Mouse (Mus musculus) stomach, embryonic 14.5 days (tissue): Measurements from ENCODE around the gene Cacna1d. TPM values are rescaled to one million over a fixed set of nuclear protein-coding genes. Genes with fewer than 3 reads are reported as not detected.

Experiments used
- ATAC-seq: fragments of 200-750 bp; cut with Nextera tagmentation; 2 replicates; pipeline ENCODE4 v1.8.0; 2017; ENCODE audit warnings: low read depth, moderate TSS enrichment; ENCODE audit not compliant: insufficient number of reproducible peaks, insufficient read depth, low FRiP score
- H3K27ac ChIP-seq: fragments of 300-500 bp; sonication (generic); 2 replicates; pipeline ENCODE4 v1.5.1; 2014; ENCODE audit warnings: mild to moderate bottlenecking, low read length, moderate library complexity, mixed read lengths
- H3K27me3 ChIP-seq: fragments of 300-500 bp; sonication (generic); 2 replicates; pipeline ENCODE4 v1.6.1; 2014; ENCODE audit warnings: low read length, control low read depth, mixed read lengths; ENCODE audit not compliant: control insufficient read depth, insufficient read depth
- H3K36me3 ChIP-seq: fragments of 300-500 bp; sonication (generic); 2 replicates; pipeline ENCODE4 v1.6.1; 2014; ENCODE audit warnings: mild to moderate bottlenecking, control low read depth, low read length, moderate library complexity, mixed read lengths; ENCODE audit not compliant: control insufficient read depth, insufficient read depth
- H3K4me1 ChIP-seq: fragments of 300-500 bp; sonication (generic); 2 replicates; pipeline ENCODE4 v1.6.1; 2014; ENCODE audit warnings: low read length, control low read depth, mixed read lengths; ENCODE audit not compliant: control insufficient read depth, insufficient read depth
- H3K4me2 ChIP-seq: fragments of 300-500 bp; sonication (generic); replicated peaks from 2 replicates; pipeline ENCODE4 v1.6.1; 2014; ENCODE audit warnings: low read depth, low read length, control low read depth
- H3K4me3 ChIP-seq: fragments of 300-500 bp; sonication (generic); 2 replicates; pipeline ENCODE4 v1.5.1; 2014; ENCODE audit warnings: low read depth, low read length, control low read depth
- H3K9ac ChIP-seq: fragments of 300-500 bp; sonication (generic); replicated peaks from 2 replicates; pipeline ENCODE4 v1.6.1; 2014; ENCODE audit warnings: low read depth, mild to moderate bottlenecking, control low read depth, low read length, moderate library complexity, mixed read lengths
- H3K9me3 ChIP-seq: fragments of 300-500 bp; sonication (generic); 2 replicates; pipeline ENCODE4 v1.6.1; 2016; ENCODE audit warnings: low read depth, low read length, control low read depth; ENCODE audit not compliant: control insufficient read depth
- WGBS: fragments of 180-500 bp; shearing (Covaris S2); extraction: QIAGEN DNeasy Blood & Tissue Kit; methylation state at CpG from one replicate; pipeline ENCODE4 v1.1.7; 2014; 5-methylcytosine and 5-hydroxymethylcytosine counted together
- polyA plus RNA-seq: library from polyadenylated mRNA; unstranded; fragments of >200 nt; fragmentation: Nextera tagmentation; extraction: Ambion mirVana; gene quantifications from 2 replicates; pipeline ENCODE4 v1.2.1, GENCODE M21; 2014

Gene Cacna1d
- polyA plus RNA-seq, 1 experiment from 2014 or later = 15.3 TPM

GRCm38 (mm10) chr14:30045239-30045638 lies 446.0 kb downstream of the Cacna1d start:
- Histone ChIP-seq H3K9me3 (no peaks in the 10 kb centered on the region), H3K27me3 (no peaks in the 10 kb centered on the region), H3K4me1 (no peaks in the 10 kb centered on the region), H3K27ac (no peak overlapping the region), H3K4me2 (no peak overlapping the region), H3K36me3 (peaks cover 5% of the 10 kb centered on the region; the same call in 1 of the 2 replicates), H3K9ac (no peak overlapping the region), H3K4me3 (no peak overlapping the region)
- WGBS = 73% methylated on average over 10 of the region's 10 CpGs
- ATAC-seq = no peak

- no peak overlapping the region for H3K9ac ChIP-seq
- H3K4me1 ChIP-seq = no peaks in the 10 kb centered on the region
- no peak for ATAC-seq
- H3K27ac ChIP-seq = no peak overlapping the region
- no peaks in the 10 kb centered on the region for H3K27me3 ChIP-seq
- H3K36me3 ChIP-seq = peaks cover 5% of the 10 kb centered on the region; the same call in 1 of the 2 replicates
- no peak overlapping the region for H3K4me3 ChIP-seq
- 87% methylated on average over 7 of the region's 7 CpGs for WGBS
- no peaks in the 10 kb centered on the region for H3K9me3 ChIP-seq
- H3K4me2 ChIP-seq = no peak overlapping the region
Observed at GRCm38 (mm10) chr14:30043356-30043940, 447.8 kb downstream of the Cacna1d start.

DNA sequence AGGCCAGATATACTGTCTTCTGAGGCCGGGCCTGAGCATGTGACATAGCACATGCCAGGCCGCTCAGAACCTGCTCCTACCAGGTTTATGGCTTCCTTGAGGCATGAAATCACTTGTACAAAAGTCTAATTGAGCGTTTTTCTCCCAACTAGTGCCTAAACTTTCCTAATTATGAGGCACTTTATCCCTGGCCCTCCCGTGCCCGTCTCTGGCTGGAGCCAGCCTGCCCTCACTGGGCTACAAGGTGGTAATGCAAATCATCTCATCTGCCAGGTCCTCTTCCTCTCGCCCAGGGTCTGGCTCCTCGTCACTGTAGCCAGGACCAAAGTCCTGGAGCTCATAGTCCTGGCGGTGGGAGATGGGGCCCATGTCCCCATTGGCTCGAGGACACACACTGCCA lies 449.4 kb downstream of the Cacna1d start:
- Histone ChIP-seq H3K36me3 (peaks cover 5% of the 10 kb centered on the region; the same call in 1 of the 2 replicates), H3K4me2 (no peak overlapping the region), H3K9ac (no peak overlapping the region), H3K27ac (no peak overlapping the region), H3K27me3 (no peaks in the 10 kb centered on the region), H3K4me1 (no peaks in the 10 kb centered on the region), H3K4me3 (no peak overlapping the region), H3K9me3 (no peaks in the 10 kb centered on the region)
- WGBS = 85% methylated on average over 9 of the region's 9 CpGs
- ATAC-seq = no peak

DNA sequence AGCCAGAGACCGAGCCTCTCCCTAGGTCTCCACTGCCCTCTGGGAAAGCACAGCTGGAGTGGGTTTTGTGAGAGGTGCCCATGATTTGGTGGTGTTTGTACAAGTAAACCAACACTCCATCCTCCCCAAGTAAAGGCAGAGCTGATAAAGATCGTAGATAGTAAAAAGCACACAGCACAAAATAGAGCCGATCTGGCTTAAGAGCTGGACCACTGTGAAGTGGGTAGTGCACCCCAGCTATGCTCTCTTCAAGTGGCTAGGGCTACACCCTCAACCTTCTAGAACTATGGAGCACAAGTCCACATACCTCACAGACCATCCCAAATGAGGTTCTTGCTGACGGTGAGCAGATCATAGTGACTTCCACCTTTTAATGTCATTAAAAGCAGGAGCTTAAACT lies 451.8 kb downstream of the Cacna1d start:
- H3K4me2 ChIP-seq = no peak overlapping the region
- 60% methylated on average over 4 of the region's 4 CpGs for WGBS
- H3K27ac ChIP-seq = no peak overlapping the region
- ATAC-seq = no peak
- no peak overlapping the region for H3K9ac ChIP-seq
- H3K36me3 ChIP-seq = peaks cover 5% of the 10 kb centered on the region; the same call in 1 of the 2 replicates
- no peaks in the 10 kb centered on the region for H3K4me1 ChIP-seq
- H3K4me3 ChIP-seq = no peak overlapping the region
- H3K27me3 ChIP-seq = no peaks in the 10 kb centered on the region
- H3K9me3 ChIP-seq = no peaks in the 10 kb centered on the region

GRCm38 (mm10) chr14:30038431-30038830 lies 452.8 kb downstream of the Cacna1d start:
- Histone ChIP-seq H3K9me3 (no peaks in the 10 kb centered on the region), H3K27ac (no peak overlapping the region), H3K36me3 (peaks cover 5% of the 10 kb centered on the region; the same call in 1 of the 2 replicates), H3K4me3 (no peak overlapping the region), H3K4me1 (no peaks in the 10 kb centered on the region), H3K9ac (no peak overlapping the region), H3K27me3 (no peaks in the 10 kb centered on the region), H3K4me2 (no peak overlapping the region)
- no peak for ATAC-seq
- WGBS = 90% methylated on average over 18 of the region's 18 CpGs

GRCm38 (mm10) chr14:30033405-30033804 lies 457.9 kb downstream of the Cacna1d start:
- Histone ChIP-seq H3K9me3 (no peaks in the 10 kb centered on the region), H3K9ac (no peak overlapping the region), H3K4me2 (no peak overlapping the region), H3K4me1 (no peaks in the 10 kb centered on the region), H3K27ac (no peak overlapping the region), H3K36me3 (no peaks in the 10 kb centered on the region), H3K4me3 (no peak overlapping the region), H3K27me3 (no peaks in the 10 kb centered on the region)
- no peak for ATAC-seq
- WGBS = 59% methylated on average over 8 of the region's 8 CpGs

GRCm38 (mm10) chr14:30027378-30027777 lies 463.9 kb downstream of the Cacna1d start:
- no peaks in the 10 kb centered on the region for H3K9me3 ChIP-seq
- ATAC-seq = no peak

DNA sequence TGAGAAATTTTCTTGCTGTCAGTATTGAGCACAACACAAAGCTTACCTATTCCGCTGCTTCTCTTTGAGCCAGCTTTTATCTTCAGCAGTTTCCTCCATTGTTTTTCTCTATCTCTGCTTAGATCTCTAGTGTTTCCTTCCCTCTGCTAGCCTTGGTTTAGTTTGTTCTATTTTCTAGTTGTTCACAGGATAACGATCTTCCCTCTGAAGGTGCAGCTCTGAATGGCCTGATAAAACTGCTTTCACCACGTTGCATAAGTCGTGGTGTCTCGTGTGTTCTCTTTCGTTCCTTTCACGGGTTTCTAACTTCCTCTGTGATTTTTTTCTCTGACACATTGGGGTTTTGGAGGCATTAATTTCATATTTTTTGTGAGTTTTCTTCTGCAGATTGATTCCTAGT lies 466.9 kb downstream of the Cacna1d start:
- Histone ChIP-seq H3K36me3 (no peaks in the 10 kb centered on the region), H3K9ac (no peak overlapping the region), H3K9me3 (no peaks in the 10 kb centered on the region), H3K4me3 (no peak overlapping the region), H3K4me1 (no peaks in the 10 kb centered on the region), H3K27ac (no peak overlapping the region), H3K27me3 (no peaks in the 10 kb centered on the region), H3K4me2 (no peak overlapping the region)
- WGBS = 46% methylated on average over 7 of the region's 7 CpGs
- no peak for ATAC-seq

More at GRCm38 (mm10) chr14:30027378-30027777, 463.9 kb downstream of the Cacna1d start:
- no peaks in the 10 kb centered on the region for H3K27me3 ChIP-seq
- 53% methylated on average over 2 of the region's 2 CpGs for WGBS
- no peak overlapping the region for H3K4me2 ChIP-seq
- no peaks in the 10 kb centered on the region for H3K4me1 ChIP-seq
- H3K27ac ChIP-seq = no peak overlapping the region
- H3K9ac ChIP-seq = no peak overlapping the region
- no peaks in the 10 kb centered on the region for H3K36me3 ChIP-seq
- H3K4me3 ChIP-seq = no peak overlapping the region

DNA sequence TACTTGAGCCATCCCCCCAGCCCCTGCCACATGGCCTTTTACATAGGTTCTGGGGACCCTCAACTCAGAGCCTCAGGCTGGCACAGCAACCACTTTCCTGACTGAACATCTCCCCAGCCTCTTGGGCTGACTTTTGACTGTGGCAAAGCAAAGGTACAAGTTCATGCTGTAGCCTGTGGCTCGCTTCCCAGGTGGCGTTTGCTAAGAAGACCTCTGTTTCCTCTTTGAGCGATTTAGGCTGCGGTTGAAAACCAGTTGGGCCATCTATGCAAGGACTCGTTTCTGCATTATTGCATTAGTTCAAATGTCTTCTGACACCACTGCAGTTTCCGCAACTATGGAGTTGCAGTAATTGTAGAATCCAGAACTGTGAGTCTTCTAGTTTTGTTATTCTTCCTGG lies 468.8 kb downstream of the Cacna1d start:
- Histone ChIP-seq H3K36me3 (no peaks in the 10 kb centered on the region), H3K27ac (no peak overlapping the region), H3K9ac (no peak overlapping the region), H3K4me2 (no peak overlapping the region), H3K27me3 (no peaks in the 10 kb centered on the region), H3K9me3 (no peaks in the 10 kb centered on the region), H3K4me3 (no peak overlapping the region), H3K4me1 (no peaks in the 10 kb centered on the region)
- 92% methylated on average over 6 of the region's 6 CpGs for WGBS
- ATAC-seq = no peak
